Mouse (Mus musculus) hindbrain, embryonic 16.5 days (tissue): ENCODE measurements around the gene Slc9a9. TPM values are rescaled to one million over a fixed set of nuclear protein-coding genes. Genes with fewer than 3 reads are reported as not detected.

ENCODE experiments used
- ATAC-seq: fragments of 200-750 bp; cut with Nextera tagmentation; 2 replicates; pipeline ENCODE4 v1.8.0; 2017; ENCODE audit warnings: moderate TSS enrichment, moderate library complexity
- H3K27ac ChIP-seq: fragments of 300-500 bp; sonication (generic); 2 replicates; pipeline ENCODE4 v1.5.1; 2014; ENCODE audit warnings: low read depth, mild to moderate bottlenecking, control low read depth, low read length, moderate library complexity
- H3K27me3 ChIP-seq: fragments of 300-500 bp; sonication (generic); replicated peaks from 2 replicates; pipeline ENCODE4 v1.6.1; 2014; ENCODE audit warnings: low read length; ENCODE audit not compliant: control insufficient read depth, insufficient read depth
- H3K36me3 ChIP-seq: fragments of 300-500 bp; sonication (generic); 2 replicates; pipeline ENCODE4 v1.6.1; 2014; ENCODE audit warnings: mild to moderate bottlenecking, low read length, moderate library complexity, mixed read lengths; ENCODE audit not compliant: control insufficient read depth, insufficient read depth
- H3K4me1 ChIP-seq: fragments of 300-500 bp; sonication (generic); 2 replicates; pipeline ENCODE4 v1.6.1; 2014; ENCODE audit warnings: low read depth, low read length; ENCODE audit not compliant: control insufficient read depth, insufficient read depth
- H3K4me2 ChIP-seq: fragments of 300-500 bp; sonication (generic); 2 replicates; pipeline ENCODE4 v1.6.1; 2014; ENCODE audit warnings: mild to moderate bottlenecking, low read length, control low read depth, moderate library complexity
- H3K4me3 ChIP-seq: fragments of 300-500 bp; sonication (generic); 2 replicates; pipeline ENCODE4 v1.5.1; 2014; ENCODE audit warnings: mild to moderate bottlenecking, low read length, control low read depth, moderate library complexity
- H3K9ac ChIP-seq: fragments of 300-500 bp; sonication (generic); 2 replicates; pipeline ENCODE4 v1.6.1; 2014; ENCODE audit warnings: low read depth, mild to moderate bottlenecking, control low read depth, low read length, moderate library complexity
- H3K9me3 ChIP-seq: fragments of 300-500 bp; sonication (generic); 2 replicates; pipeline ENCODE4 v1.6.1; 2014; ENCODE audit warnings: mild to moderate bottlenecking, low read length, moderate library complexity; ENCODE audit not compliant: control insufficient read depth
- WGBS: fragments of 180-500 bp; shearing (Covaris S2); extraction: QIAGEN DNeasy Blood & Tissue Kit; methylation state at CpG from one replicate; pipeline ENCODE4 v1.1.7; 2014; 5-methylcytosine and 5-hydroxymethylcytosine counted together
- polyA plus RNA-seq: library from polyadenylated mRNA; unstranded; fragments of >200 nt; fragmentation: Nextera tagmentation; extraction: Ambion mirVana; gene quantifications from 2 replicates; pipeline ENCODE4 v1.2.1, GENCODE M21; 2015

Gene Slc9a9
- polyA plus RNA-seq, 1 experiment from 2014 or later, result 6.9 TPM

GRCm38 (mm10) chr9:94904180-94904579 lies 234.5 kb downstream of the Slc9a9 start:
- Histone ChIP-seq H3K4me2 (no peak overlapping the region), H3K4me1 (no peaks in the 10 kb centered on the region), H3K36me3 (no peaks in the 10 kb centered on the region), H3K9ac (no peak overlapping the region), H3K9me3 (no peaks in the 10 kb centered on the region), H3K4me3 (no peak overlapping the region), H3K27ac (no peak overlapping the region), H3K27me3 (no peaks in the 10 kb centered on the region)
- no peak for ATAC-seq

GRCm38 (mm10) chr9:94907020-94907610 lies 237.4 kb downstream of the Slc9a9 start:
- Histone ChIP-seq H3K4me2 (no peak overlapping the region), H3K4me3 (no peak overlapping the region), H3K27ac (no peak overlapping the region), H3K9me3 (no peaks in the 10 kb centered on the region), H3K27me3 (no peaks in the 10 kb centered on the region), H3K4me1 (no peaks in the 10 kb centered on the region), H3K36me3 (no peaks in the 10 kb centered on the region), H3K9ac (no peak overlapping the region)
- ATAC-seq, result no peak
- 84% methylated on average over 4 of the region's 4 CpGs for WGBS

GRCm38 (mm10) chr9:94912071-94912470 lies 242.4 kb downstream of the Slc9a9 start:
- ATAC-seq, result no peak
- H3K4me2 ChIP-seq, result no peak overlapping the region
- no peak overlapping the region for H3K4me3 ChIP-seq
- no peaks in the 10 kb centered on the region for H3K27me3 ChIP-seq
- H3K4me1 ChIP-seq, result no peaks in the 10 kb centered on the region
- no peak overlapping the region for H3K9ac ChIP-seq
- no peaks in the 10 kb centered on the region for H3K9me3 ChIP-seq
- no peaks in the 10 kb centered on the region for H3K36me3 ChIP-seq
- WGBS, result 89% methylated on average over 9 of the region's 9 CpGs
- H3K27ac ChIP-seq, result no peak overlapping the region

- Histone ChIP-seq H3K27me3 (no peaks in the 10 kb centered on the region), H3K9ac (no peak overlapping the region), H3K4me2 (no peak overlapping the region), H3K27ac (no peak overlapping the region), H3K4me1 (no peaks in the 10 kb centered on the region), H3K4me3 (no peak overlapping the region), H3K36me3 (no peaks in the 10 kb centered on the region), H3K9me3 (no peaks in the 10 kb centered on the region)
- no peak for ATAC-seq
- WGBS, result 63% methylated on average over 5 of the region's 5 CpGs
Measured at GRCm38 (mm10) chr9:94922062-94922461, 252.4 kb downstream of the Slc9a9 start.

- no peak overlapping the region for H3K9ac ChIP-seq
- WGBS, result 33% methylated on average over 3 of the region's 3 CpGs
- no peak for ATAC-seq
- no peaks in the 10 kb centered on the region for H3K9me3 ChIP-seq
- H3K4me3 ChIP-seq, result no peak overlapping the region
- no peaks in the 10 kb centered on the region for H3K27me3 ChIP-seq
- H3K4me1 ChIP-seq, result no peaks in the 10 kb centered on the region
- H3K36me3 ChIP-seq, result no peaks in the 10 kb centered on the region
- H3K4me2 ChIP-seq, result no peak overlapping the region
- no peak overlapping the region for H3K27ac ChIP-seq
Measured at GRCm38 (mm10) chr9:94925845-94926244, 256.1 kb downstream of the Slc9a9 start.

GRCm38 (mm10) chr9:94927101-94927500 lies 257.4 kb downstream of the Slc9a9 start:
- Histone ChIP-seq H3K9me3 (no peaks in the 10 kb centered on the region), H3K27me3 (no peaks in the 10 kb centered on the region), H3K4me2 (no peak overlapping the region), H3K4me1 (no peaks in the 10 kb centered on the region), H3K36me3 (no peaks in the 10 kb centered on the region), H3K27ac (no peak overlapping the region), H3K9ac (no peak overlapping the region), H3K4me3 (no peak overlapping the region)
- no peak for ATAC-seq

GRCm38 (mm10) chr9:94945569-94946135 lies 275.9 kb downstream of the Slc9a9 start:
- 88% methylated on average over 7 of the region's 7 CpGs for WGBS
- ATAC-seq, result no peak
- no peaks in the 10 kb centered on the region for H3K27me3 ChIP-seq
- no peak overlapping the region for H3K4me2 ChIP-seq
- H3K9ac ChIP-seq, result no peak overlapping the region
- no peaks in the 10 kb centered on the region for H3K9me3 ChIP-seq
- H3K4me3 ChIP-seq, result no peak overlapping the region
- no peaks in the 10 kb centered on the region for H3K4me1 ChIP-seq
- H3K27ac ChIP-seq, result no peak overlapping the region
- no peaks in the 10 kb centered on the region for H3K36me3 ChIP-seq

- no peaks in the 10 kb centered on the region for H3K27me3 ChIP-seq
- no peak overlapping the region for H3K4me3 ChIP-seq
- WGBS, result 69% methylated on average over 7 of the region's 7 CpGs
- no peak overlapping the region for H3K9ac ChIP-seq
- peaks cover 4% of the 10 kb centered on the region; the same call in 1 of the 2 replicates for H3K9me3 ChIP-seq
- H3K27ac ChIP-seq, result no peak overlapping the region
- H3K36me3 ChIP-seq, result no peaks in the 10 kb centered on the region
- H3K4me2 ChIP-seq, result no peak overlapping the region
- no peaks in the 10 kb centered on the region for H3K4me1 ChIP-seq
- no peak for ATAC-seq
Measured at GRCm38 (mm10) chr9:94947246-94947645, 277.5 kb downstream of the Slc9a9 start.

GRCm38 (mm10) chr9:94950676-94951075 lies 281.0 kb downstream of the Slc9a9 start:
- WGBS, result 67% methylated on average over 3 of the region's 3 CpGs
- no peaks in the 10 kb centered on the region for H3K4me1 ChIP-seq

More at GRCm38 (mm10) chr9:94950676-94951075, 281.0 kb downstream of the Slc9a9 start:
- Histone ChIP-seq H3K27ac (no peak overlapping the region), H3K9ac (no peak overlapping the region), H3K4me2 (no peak overlapping the region), H3K9me3 (peaks cover 4% of the 10 kb centered on the region; the same call in 1 of the 2 replicates), H3K27me3 (no peaks in the 10 kb centered on the region), H3K4me3 (no peak overlapping the region), H3K36me3 (no peaks in the 10 kb centered on the region)
- ATAC-seq, result no peak
